Mouse (Mus musculus): ENCODE measurements around the gene Kcnq5. TPM values are rescaled to one million over a fixed set of nuclear protein-coding genes. Genes with fewer than 3 reads are reported as not detected.
"Not testable (repeated sequence)": the region's sequence is repeated elsewhere in the genome, so short reads cannot be mapped to it uniquely, and the experiment has no call there.

Kcnq5 gene
- total RNA-seq, 2 experiments from 2014 or later, result 48.3 to 57.9 TPM

GRCm38 (mm10) chr1:21419370-21419769 lies 542.4 kb downstream of the Kcnq5 start:
- peak; percentile 72 for TF ChIP-seq CTCF (conservative IDR thresholded peaks at IDR 0.05)
- no peak overlapping the region for H3K4me3 ChIP-seq
- DNase-seq (ENCODE audit: low spot score in 2 of 2), result peak in 1 of 2 experiments; percentile 21

DNA sequence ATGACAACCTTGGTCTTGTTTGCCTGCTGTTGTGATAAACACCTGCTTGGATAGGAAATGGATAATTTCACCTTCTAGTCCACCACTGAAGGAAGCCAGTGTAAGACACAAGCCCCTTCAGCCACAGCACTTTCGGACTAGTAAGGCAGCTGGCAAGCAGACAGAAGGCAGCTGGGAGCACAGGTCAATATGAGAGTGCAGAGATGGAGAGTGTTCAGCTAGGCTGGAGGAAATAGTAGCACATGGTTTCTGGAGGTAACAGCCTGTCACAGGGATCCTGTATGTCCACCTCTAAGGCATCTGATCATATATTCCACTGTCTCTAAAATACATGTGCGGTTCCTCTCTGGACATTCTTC lies 549.6 kb downstream of the Kcnq5 start:
- H3K4me3 ChIP-seq, result no peak overlapping the region
- no peak for TF ChIP-seq CTCF (conservative IDR thresholded peaks at IDR 0.05)
- H3K27ac ChIP-seq, result peak overlapping the region; percentile 34; the same call in 1 of the 2 replicates
- no peak for DNase-seq (ENCODE audit: low spot score in 2 of 2)

More at GRCm38 (mm10) chr1:21419370-21419769, 542.4 kb downstream of the Kcnq5 start:
- no peak overlapping the region for H3K27ac ChIP-seq

DNA sequence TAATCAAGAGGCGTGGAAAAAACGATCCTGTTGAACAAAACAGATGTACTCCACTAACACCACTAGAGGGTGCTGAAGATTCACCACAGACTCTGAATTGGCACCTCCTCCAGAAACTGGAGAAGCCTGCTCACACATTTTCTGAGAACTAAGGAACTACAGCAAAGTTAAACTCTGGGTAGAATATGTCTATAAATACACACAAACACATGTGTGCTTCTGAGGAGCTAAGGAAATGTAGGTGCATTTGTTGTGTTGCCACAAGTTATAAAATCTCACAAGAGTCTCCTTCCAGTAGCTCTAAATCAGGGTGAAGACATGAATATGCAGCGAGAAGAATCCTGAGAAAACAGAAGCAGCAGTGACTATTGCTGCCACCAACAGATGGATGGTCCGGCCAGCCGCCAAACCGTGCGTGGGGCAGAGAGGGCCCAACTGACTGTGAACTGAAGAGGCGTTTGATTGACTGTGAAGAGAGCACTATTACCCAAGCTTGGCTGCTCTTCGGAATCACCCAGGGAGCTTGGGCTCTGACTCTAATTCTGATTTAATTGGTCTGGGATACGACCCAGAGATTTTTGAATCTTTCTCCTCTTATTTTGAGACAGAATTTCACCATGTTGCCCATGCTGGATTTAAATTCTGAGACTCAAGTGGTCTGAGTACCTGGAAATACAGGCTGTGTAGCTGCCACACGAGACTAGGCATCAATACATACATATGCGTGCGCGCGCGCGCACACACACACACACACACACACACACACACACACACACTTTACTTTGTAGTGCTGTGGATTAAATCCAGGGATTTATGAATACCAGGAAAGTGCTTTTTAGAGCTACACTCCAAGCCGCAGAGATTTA lies 550.2 kb downstream of the Kcnq5 start:
- TF ChIP-seq CTCF (conservative IDR thresholded peaks at IDR 0.05), result peak; percentile 96
- H3K4me3 ChIP-seq, result peak overlapping the region; percentile 22
- H3K27ac ChIP-seq, result peak overlapping the region; percentile 36; the same call in 1 of the 2 replicates
- peak; percentile 68 to 79 for DNase-seq (ENCODE audit: low spot score in 2 of 2)

- no peak overlapping the region for H3K4me3 ChIP-seq
- no peak overlapping the region for H3K27ac ChIP-seq
- no peak for DNase-seq (ENCODE audit: low spot score in 2 of 2)
- no peak for TF ChIP-seq CTCF (conservative IDR thresholded peaks at IDR 0.05)
Measured at GRCm38 (mm10) chr1:21407266-21407665, 554.5 kb downstream of the Kcnq5 start.

DNA sequence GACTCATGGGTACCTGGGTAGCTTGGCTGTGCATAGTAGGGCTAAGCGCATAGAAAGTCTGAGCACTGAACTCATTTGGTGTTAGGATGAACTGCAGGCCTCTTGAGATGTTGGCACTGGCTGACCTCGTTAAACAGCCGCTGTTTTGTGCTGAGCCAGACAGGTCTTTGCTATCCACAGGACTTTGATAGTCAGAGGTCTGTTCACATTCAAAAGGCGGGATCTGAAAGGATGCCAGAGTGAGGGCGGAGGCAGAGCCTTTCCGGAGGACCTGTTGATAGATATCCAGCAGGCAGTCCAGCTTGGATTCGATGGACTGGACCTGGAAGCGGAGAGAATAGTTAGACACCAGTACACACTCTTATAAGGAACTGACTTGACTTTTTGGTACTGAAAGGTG lies 558.9 kb downstream of the Kcnq5 start:
- no peak for DNase-seq (ENCODE audit: low spot score in 2 of 2)
- TF ChIP-seq CTCF (conservative IDR thresholded peaks at IDR 0.05), result no peak
- H3K4me3 ChIP-seq, result no peak overlapping the region
- no peak overlapping the region for H3K27ac ChIP-seq

DNA sequence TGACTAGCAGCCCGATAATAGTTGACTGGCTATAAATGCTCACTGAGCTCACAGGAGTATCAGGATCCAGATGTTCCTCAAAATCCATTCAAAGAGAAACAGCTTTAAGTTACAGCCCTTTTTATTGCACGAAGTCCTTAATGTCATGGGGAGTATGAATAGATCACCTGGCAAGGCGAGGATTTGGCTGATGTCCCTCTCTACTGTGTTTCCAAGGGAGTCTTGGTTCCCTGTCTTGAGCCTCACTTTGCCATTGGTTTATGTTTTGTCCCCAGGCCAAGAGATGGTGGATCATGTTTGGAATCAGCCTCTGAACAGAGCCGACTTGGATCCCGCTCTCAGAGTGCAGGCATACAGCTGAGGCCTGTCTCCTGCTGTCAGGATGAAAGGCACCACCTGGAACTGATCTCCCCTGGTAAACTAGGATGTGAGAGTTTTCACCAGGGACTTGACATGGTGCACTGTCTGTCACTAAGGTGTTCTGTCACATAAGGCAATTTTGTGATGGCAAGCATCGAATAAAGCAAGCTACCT lies 570.5 kb downstream of the Kcnq5 start:
- Histone ChIP-seq H3K27ac (no peak overlapping the region), H3K4me3 (no peak overlapping the region)
- DNase-seq (ENCODE audit: low spot score in 2 of 2), result no peak
- TF ChIP-seq CTCF (conservative IDR thresholded peaks at IDR 0.05), result no peak

- H3K4me3 ChIP-seq, result no peak within 1 kb of the TSS
- TF ChIP-seq CTCF (conservative IDR thresholded peaks at IDR 0.05), result no peak
- H3K27ac ChIP-seq, result no peak within 1 kb of the TSS
- no peak for DNase-seq (ENCODE audit: low spot score in 2 of 2)
Measured at GRCm38 (mm10) chr1:21383256-21383655, 578.5 kb downstream of the Kcnq5 start, which contains the start of gene Khdc1b. TSS of gene Khdc1b (plus strand) at chr1:21383556.

DNA sequence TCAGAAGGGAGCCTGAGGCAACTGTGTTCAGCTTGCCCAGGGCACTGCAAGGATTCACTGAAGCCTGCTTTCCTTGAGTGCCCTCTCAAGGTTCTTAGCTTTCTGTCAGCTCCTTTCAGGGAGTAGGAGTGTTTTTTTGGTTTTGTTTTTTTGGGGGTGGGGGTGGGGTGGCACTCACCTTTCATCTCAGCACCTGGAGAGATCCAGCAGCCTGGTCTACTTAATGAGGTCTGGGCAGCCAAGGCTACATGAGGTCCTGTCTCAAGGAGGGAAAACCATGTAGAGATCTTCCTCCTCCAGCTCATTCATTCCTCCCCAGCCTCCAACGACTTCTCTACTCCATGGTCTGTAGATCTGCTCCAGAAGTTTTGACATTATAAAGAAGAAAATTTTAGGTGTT lies 593.7 kb downstream of the Kcnq5 start, which contains the start of gene Khdc1c:
Gene Khdc1c (plus strand): TSS at position 301 of the 400 bp plus-strand sequence.
- DNase-seq (ENCODE audit: low spot score in 2 of 2); H3K4me3 ChIP-seq; H3K27ac ChIP-seq: not testable (repeated sequence)

DNA sequence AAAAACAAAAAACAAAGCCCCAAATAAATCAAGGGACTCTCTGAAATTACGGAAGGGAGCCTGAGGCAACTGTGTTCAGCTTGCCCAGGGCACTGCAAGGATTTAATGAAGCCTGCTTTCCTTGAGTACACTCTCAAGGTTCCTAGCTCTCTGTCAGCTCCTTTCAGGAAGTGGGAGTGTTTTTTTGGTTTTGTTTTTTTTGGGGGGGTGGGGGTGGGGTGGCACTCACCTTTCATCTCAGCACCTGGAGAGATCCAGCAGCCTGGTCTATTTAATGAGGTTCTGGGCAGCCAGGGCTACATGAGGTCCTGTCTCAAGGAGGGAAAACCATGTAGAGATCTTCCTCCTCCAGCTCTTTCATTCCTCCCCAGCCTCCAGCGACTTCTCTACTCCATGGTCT lies 612.4 kb downstream of the Kcnq5 start, which contains the start of gene Khdc1a:
Gene Khdc1a (plus strand): TSS at position 301 of the 400 bp plus-strand sequence.
- Histone ChIP-seq H3K4me3 (no peak within 1 kb of the TSS), H3K27ac (no peak within 1 kb of the TSS)
- TF ChIP-seq CTCF (conservative IDR thresholded peaks at IDR 0.05), result no peak
- DNase-seq (ENCODE audit: low spot score in 2 of 2), result no peak
